Mouse (Mus musculus) ES-E14 (cell line): ENCODE results near the gene Pimreg. TPM values are rescaled to one million over a fixed set of nuclear protein-coding genes. Genes with fewer than 3 reads are reported as not detected.

Experiments
- DNase-seq: peaks from one replicate; pipeline ENCODE4 v3.0.0-alpha.2; 2013; ENCODE audit warnings: low read depth, low spot score
- H3K27ac ChIP-seq: 2 replicates; pipeline ENCODE4 v1.5.1; 2012; ENCODE audit warnings: low read depth, mild to moderate bottlenecking, low read length, moderate library complexity, mixed read lengths; ENCODE audit not compliant: poor library complexity, insufficient read depth, severe bottlenecking
- H3K36me3 ChIP-seq: 2 replicates; pipeline ENCODE4 v1.6.1; 2012; ENCODE audit warnings: mild to moderate bottlenecking, low read length, moderate library complexity, mixed read lengths; ENCODE audit not compliant: control insufficient read depth, poor library complexity, insufficient read depth, severe bottlenecking
- H3K4me1 ChIP-seq, 2 experiments: fragments of 150-350 bp in 1 of 2; sonication (generic) in 1 of 2; 2 replicates each; pipeline ENCODE4 v1.6.1; 2012; ENCODE audit warnings: low read length in 2 of 2, mild to moderate bottlenecking in 1 of 2, mixed read lengths in 1 of 2; ENCODE audit not compliant: control insufficient read depth in 2 of 2, insufficient read depth in 2 of 2, poor library complexity in 1 of 2
- H3K4me3 ChIP-seq, 2 experiments: fragments of 150-350 bp in 1 of 2; sonication (generic) in 1 of 2; 2 replicates each; pipeline ENCODE4 v1.5.1; 2012; ENCODE audit warnings: low read length in 2 of 2, low read depth in 1 of 2, mild to moderate bottlenecking in 1 of 2, mixed read lengths in 1 of 2; ENCODE audit not compliant: insufficient read depth in 1 of 2, poor library complexity in 1 of 2, severe bottlenecking in 1 of 2
- H3K9ac ChIP-seq: 2 replicates; pipeline ENCODE4 v1.6.1; 2012; ENCODE audit warnings: low read depth, mild to moderate bottlenecking, low read length, mixed read lengths; ENCODE audit not compliant: poor library complexity, insufficient read depth, severe bottlenecking
- H3K9me3 ChIP-seq: fragments of 150-350 bp; sonication (generic); 2 replicates; pipeline ENCODE4 v1.6.1; 2012; ENCODE audit warnings: low read depth, mild to moderate bottlenecking, low read length; ENCODE audit not compliant: control insufficient read depth, insufficient read depth
- CHD2 ChIP-seq: IDR thresholded peaks from 2 replicates; pipeline ENCODE4 v1.6.1; 2014; ENCODE audit warnings: mild to moderate bottlenecking, low read depth, low read length, inconsistent platforms
- HCFC1 ChIP-seq: IDR thresholded peaks from 2 replicates; pipeline ENCODE4 v1.6.1; 2012; ENCODE audit warnings: low read length, inconsistent platforms, borderline replicate concordance; ENCODE audit not compliant: insufficient read depth
- MAFK ChIP-seq: IDR thresholded peaks from 2 replicates; pipeline ENCODE4 v1.6.1; 2014; ENCODE audit warnings: mild to moderate bottlenecking, low read depth, low read length, inconsistent platforms; ENCODE audit not compliant: insufficient read depth
- ZC3H11A ChIP-seq: IDR thresholded peaks from 2 replicates; pipeline ENCODE4 v1.6.1; 2012; ENCODE audit warnings: low read depth, mild to moderate bottlenecking, inconsistent platforms, low read length, borderline replicate concordance
- ZNF384 ChIP-seq: IDR thresholded peaks from 2 replicates; pipeline ENCODE4 v1.6.1; 2012; ENCODE audit warnings: low read depth, low read length, inconsistent platforms
- in situ Hi-C, 2 experiments: fragments of 600-800 bp; cut with MboI; formaldehyde crosslinking; loops; one replicate each; pipeline ENCODE4 v1.15.1; 2025; ENCODE audit warnings: low sequenced_read_pairs in 2 of 2, inconsistent platforms in 1 of 2; ENCODE audit not compliant: unreplicated experiment in 2 of 2
- total RNA-seq: library from RNA; depleted of rRNA; stranded (reverse); fragments of 300-350 nt; gene quantifications from 2 replicates; pipeline ENCODE4 v1.2.3, GENCODE M21; 2012

Pimreg gene
- total RNA-seq, 1 experiment, result 28.7 TPM

DNA sequence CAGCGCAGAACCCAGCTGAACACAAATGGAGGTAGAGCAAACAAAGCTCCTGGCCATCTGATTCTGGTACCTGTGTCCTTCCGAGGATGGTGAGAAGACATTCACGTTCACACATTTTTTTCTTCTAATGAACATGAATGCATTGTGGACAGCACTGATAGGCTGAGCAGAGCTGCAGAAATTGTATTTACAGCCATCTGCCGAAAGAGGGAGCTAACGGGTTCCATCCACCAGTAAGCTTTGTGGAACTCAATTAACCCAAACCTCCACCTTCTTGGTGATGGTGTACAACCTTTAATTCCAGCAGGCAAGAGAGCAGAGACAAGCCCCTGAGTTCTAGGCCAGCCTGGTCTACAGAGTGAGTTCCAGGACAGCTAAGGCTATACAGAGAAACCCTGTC, 16.0 kb upstream of the Pimreg start:
- TF ChIP-seq HCFC1 (no peak), CHD2 (no peak), MAFK (no peak), ZNF384 (no peak), ZC3H11A (no peak)
- peaks cover 0 to 4% of the 10 kb centered on the region in 2 experiments; a peak in 1 of 4 replicates for H3K4me1 ChIP-seq
- no peaks in the 10 kb centered on the region for H3K9me3 ChIP-seq
- no peak overlapping the region for H3K9ac ChIP-seq
- no peak for DNase-seq
- H3K27ac ChIP-seq, result no peak overlapping the region
- in situ Hi-C loops, result loop anchor here (10.0 to 25.0 kb wide), 2 partner anchors 451 to 689 kb away; no protein-coding TSS in a partner anchor
- H3K4me3 ChIP-seq, result no peak overlapping the region
- H3K36me3 ChIP-seq, result no peaks in the 10 kb centered on the region

DNA sequence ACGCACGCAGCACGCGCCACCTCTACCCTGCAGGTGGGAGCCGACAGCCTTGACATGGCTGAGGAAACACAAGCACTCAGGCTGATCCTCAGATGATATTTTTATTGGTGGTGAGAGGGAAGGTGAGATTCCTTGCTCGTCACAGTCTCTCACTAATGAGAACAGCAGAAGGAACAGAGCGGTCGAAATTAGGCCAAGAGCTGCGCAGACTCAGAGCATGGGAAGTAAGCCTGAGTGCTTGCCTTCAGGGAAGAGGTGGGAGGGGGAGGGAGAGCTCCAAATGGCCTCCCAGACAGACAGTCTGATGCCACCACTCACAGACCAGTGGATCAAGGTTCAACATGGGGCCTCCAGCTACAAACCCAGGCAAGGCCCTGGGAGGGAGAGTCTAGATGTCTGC, 15.3 kb upstream of the Pimreg start:
- in situ Hi-C loops, result loop anchor here (10.0 to 25.0 kb wide), 2 partner anchors 452 to 689 kb away; no protein-coding TSS in a partner anchor
- DNase-seq, result no peak
- no peak overlapping the region for H3K9ac ChIP-seq
- H3K4me1 ChIP-seq, result peaks cover 0 to 4% of the 10 kb centered on the region in 2 experiments; a peak in 1 of 4 replicates
- TF ChIP-seq CHD2 (no peak), HCFC1 (no peak), ZC3H11A (no peak), ZNF384 (no peak), MAFK (no peak)
- no peak overlapping the region for H3K4me3 ChIP-seq
- H3K27ac ChIP-seq, result no peak overlapping the region
- H3K9me3 ChIP-seq, result no peaks in the 10 kb centered on the region
- no peaks in the 10 kb centered on the region for H3K36me3 ChIP-seq

DNA sequence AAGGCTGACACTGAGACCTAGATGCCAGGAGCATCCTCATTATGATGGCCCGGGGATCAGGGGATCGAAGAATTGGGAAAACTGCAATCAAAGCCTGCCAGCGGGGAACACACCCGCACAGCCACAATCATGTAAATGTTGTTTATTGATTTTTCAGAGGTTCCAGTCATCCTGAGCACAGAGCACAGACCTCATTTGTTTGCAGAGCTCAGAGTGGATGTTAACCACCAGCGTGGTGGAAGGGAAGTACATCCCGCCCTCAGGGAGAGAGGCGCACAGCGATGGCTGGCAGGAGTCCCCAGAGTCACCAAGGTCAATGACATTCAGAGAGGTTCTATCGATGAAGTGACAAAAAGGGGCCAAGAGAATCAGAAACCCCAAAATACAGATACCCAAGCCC, 14.0 kb upstream of the Pimreg start:
- no peak overlapping the region for H3K4me3 ChIP-seq
- H3K4me1 ChIP-seq, result no peaks in the 10 kb centered on the region
- H3K9ac ChIP-seq, result no peak overlapping the region
- H3K27ac ChIP-seq, result no peak overlapping the region
- in situ Hi-C loops, result loop anchor here (10.0 to 25.0 kb wide), 2 partner anchors 453 to 691 kb away; no protein-coding TSS in a partner anchor
- H3K9me3 ChIP-seq, result no peaks in the 10 kb centered on the region
- TF ChIP-seq ZNF384 (no peak), HCFC1 (no peak), MAFK (no peak), CHD2 (no peak), ZC3H11A (no peak)
- DNase-seq, result no peak
- H3K36me3 ChIP-seq, result no peaks in the 10 kb centered on the region

DNA sequence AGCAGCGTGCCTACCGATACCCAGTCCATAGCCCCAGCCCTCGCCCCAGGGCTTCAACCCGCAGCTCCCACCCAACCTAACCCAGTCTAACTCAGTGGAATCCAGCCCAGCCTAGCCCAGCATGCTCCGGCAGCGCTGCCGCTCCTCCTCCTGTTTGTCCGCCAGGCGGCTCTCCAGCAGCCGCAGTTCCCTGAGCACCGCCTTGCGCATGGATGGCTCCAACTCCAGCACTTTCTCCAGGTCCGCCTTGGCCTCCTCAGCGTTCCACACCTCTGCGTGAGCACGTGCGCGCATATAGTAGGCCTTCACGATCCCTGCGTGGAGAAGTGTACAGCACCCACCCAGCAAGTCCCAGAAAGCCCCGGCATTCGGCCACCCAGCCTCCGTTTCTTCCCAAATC, 12.7 kb upstream of the Pimreg start:
- Histone ChIP-seq H3K9ac (no peak overlapping the region), H3K27ac (no peak overlapping the region), H3K4me1 (no peaks in the 10 kb centered on the region), H3K9me3 (no peaks in the 10 kb centered on the region), H3K4me3 (no peak overlapping the region; a peak in 1 of 4 replicates), H3K36me3 (no peaks in the 10 kb centered on the region)
- in situ Hi-C loops, result loop anchor here (10.0 to 25.0 kb wide), 2 partner anchors 454 to 692 kb away; no protein-coding TSS in a partner anchor
- peak; percentile 42 for DNase-seq
- TF ChIP-seq HCFC1, result no peak
- TF ChIP-seq MAFK, result no peak
- no peak for TF ChIP-seq ZNF384
- no peak for TF ChIP-seq ZC3H11A
- TF ChIP-seq CHD2, result no peak
